Mouse (Mus musculus): ENCODE measurements around the gene Ogfod2. TPM values are rescaled to one million over a fixed set of nuclear protein-coding genes. Genes with fewer than 3 reads are reported as not detected.

The Ogfod2 gene
- total and polyA plus RNA-seq, 2 experiments from 2014 or later = 19.3 to 37.6 TPM

DNA sequence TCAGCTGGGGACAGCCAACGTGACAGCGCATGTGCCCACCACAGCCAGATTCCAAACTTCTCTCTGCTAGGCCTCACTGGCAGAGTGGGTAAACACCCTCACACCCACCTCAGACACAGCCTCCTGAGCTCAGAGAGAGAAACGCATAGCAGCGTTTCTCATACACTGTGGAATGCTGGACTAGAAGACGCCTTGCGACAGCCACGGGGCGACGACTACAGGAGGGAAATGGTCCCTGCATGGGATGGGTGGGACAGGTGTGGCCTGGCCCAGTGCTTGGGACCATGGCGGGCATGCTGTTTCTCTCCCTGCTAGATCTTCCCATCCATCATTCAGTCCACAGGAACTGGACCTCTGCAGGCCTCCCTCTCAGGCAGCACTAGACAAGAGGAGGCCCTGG, 29.6 kb upstream of the Ogfod2 start:
- WGBS = 79% methylated on average over 10 of the region's 10 CpGs
- H3K36me3 ChIP-seq (replicated peaks; ENCODE audit: control insufficient read depth, insufficient read depth, low read length) = no peaks in the 10 kb centered on the region
- peaks cover 8% of the 10 kb centered on the region for H3K4me1 ChIP-seq (ENCODE audit: control insufficient read depth, insufficient read depth)
- H3K27ac ChIP-seq (ENCODE audit: low read depth) = no peak overlapping the region
- H3K4me2 ChIP-seq (ENCODE audit: low read depth, low read length) = no peak overlapping the region
- H3K9me3 ChIP-seq (replicated peaks; ENCODE audit: control insufficient read depth, low read length) = no peaks in the 10 kb centered on the region
- DNase-seq (ENCODE audit: low spot score) (no peak), ATAC-seq (ENCODE audit: insufficient read depth, low read depth) (no peak)
- no peak overlapping the region for H3K4me3 ChIP-seq (ENCODE audit: low read depth, low read length)
- no peaks in the 10 kb centered on the region for H3K27me3 ChIP-seq (ENCODE audit: control insufficient read depth, insufficient read depth, low read length)
- H3K9ac ChIP-seq (replicated peaks; ENCODE audit: low read depth, low read length) = no peak overlapping the region
- TF ChIP-seq EP300 (IDR thresholded peaks at IDR 0.05; ENCODE audit: low read depth) (no peak), CTCF (IDR thresholded peaks at IDR 0.05; ENCODE audit: low read depth) (peak; percentile 23)

DNA sequence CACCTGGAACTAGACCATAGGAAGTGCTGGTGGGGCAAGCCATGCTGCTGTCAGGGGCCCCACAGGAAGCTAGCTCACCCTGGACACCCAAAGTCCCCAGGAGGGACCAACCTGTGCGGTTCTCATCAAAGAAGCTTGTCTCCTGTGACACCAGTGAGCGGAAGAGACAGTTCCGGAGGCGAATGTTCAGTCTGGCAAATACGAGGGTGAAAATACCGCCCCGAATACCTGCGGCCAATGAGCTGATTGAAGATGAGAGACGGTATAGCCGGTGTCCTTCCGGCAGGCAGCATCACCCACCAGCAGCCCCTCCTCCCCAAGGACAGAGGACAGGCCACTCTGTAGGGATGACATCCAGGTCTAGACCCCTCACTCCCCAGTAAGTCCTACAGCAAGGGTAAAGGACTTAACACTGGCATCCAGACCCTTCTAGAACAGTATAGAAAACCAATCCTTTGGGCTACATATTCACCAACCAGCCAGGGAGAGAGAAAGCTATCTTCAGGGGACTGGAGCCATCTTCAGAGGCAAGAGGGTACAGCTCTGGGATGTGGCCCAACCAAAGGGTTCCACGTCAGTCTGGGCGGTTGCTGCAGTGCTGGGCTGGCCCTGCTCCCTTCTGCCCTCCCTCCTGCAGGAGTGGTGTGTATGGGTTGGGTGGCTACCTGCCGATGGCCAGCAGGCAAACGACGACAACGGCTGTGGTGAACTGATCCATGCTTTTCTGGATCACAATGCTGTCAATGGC, 29.0 kb upstream of the Ogfod2 start:
- Histone ChIP-seq H3K4me1 (ENCODE audit: control insufficient read depth, insufficient read depth) (peaks cover 8% of the 10 kb centered on the region), H3K4me3 (ENCODE audit: low read depth, low read length) (no peak overlapping the region), H3K9me3 (replicated peaks; ENCODE audit: control insufficient read depth, low read length) (no peaks in the 10 kb centered on the region), H3K27ac (ENCODE audit: low read depth) (no peak overlapping the region), H3K9ac (replicated peaks; ENCODE audit: low read depth, low read length) (no peak overlapping the region), H3K27me3 (ENCODE audit: control insufficient read depth, insufficient read depth, low read length) (no peaks in the 10 kb centered on the region), H3K36me3 (replicated peaks; ENCODE audit: control insufficient read depth, insufficient read depth, low read length) (no peaks in the 10 kb centered on the region), H3K4me2 (ENCODE audit: low read depth, low read length) (no peak overlapping the region)
- TF ChIP-seq EP300 (IDR thresholded peaks at IDR 0.05; ENCODE audit: low read depth) (no peak), CTCF (IDR thresholded peaks at IDR 0.05; ENCODE audit: low read depth) (no peak)
- ATAC-seq (ENCODE audit: insufficient read depth, low read depth) (no peak), DNase-seq (ENCODE audit: low spot score) (no peak)
- WGBS = 89% methylated on average over 17 of the region's 17 CpGs

DNA sequence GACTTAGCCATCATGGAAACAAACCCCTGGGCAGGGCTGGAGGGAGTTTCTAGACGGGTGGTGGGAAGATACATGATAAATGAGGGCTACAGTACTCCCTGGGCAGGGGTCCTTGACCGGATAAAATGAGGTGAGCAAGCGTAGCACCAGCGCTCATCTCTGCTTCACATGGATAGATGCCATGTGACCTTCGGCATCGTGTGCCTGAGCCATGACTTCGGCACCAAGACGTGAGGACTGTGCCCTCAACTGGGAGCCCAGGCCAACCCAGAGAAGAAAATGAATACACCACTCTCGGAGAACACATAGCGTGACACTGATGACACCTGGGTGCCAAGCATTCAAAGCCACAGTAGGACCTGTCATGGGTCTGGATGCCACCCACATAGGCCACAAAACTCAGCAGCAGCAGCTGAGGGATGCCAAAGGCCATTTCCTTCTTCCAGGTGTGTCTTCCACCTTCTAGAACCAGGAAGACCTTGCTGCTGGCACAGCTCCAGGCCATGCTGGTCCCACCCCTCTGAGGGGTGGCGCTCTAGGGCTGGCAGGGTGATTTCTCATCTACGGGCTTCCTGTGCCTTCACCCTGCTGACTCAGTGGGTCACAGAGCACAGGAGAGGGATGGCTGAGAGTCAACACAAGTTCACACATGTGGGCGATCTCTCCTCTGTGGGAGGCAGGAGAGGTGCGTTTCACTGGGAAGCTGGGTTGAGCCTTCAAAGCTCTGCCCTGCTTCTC, 28.1 kb upstream of the Ogfod2 start:
- H3K36me3 ChIP-seq (replicated peaks; ENCODE audit: control insufficient read depth, insufficient read depth, low read length) = no peaks in the 10 kb centered on the region
- no peaks in the 10 kb centered on the region for H3K27me3 ChIP-seq (ENCODE audit: control insufficient read depth, insufficient read depth, low read length)
- peaks cover 4% of the 10 kb centered on the region for H3K4me1 ChIP-seq (ENCODE audit: control insufficient read depth, insufficient read depth)
- no peaks in the 10 kb centered on the region for H3K9me3 ChIP-seq (replicated peaks; ENCODE audit: control insufficient read depth, low read length)
- H3K27ac ChIP-seq (ENCODE audit: low read depth) = no peak overlapping the region
- no peak for TF ChIP-seq EP300 (IDR thresholded peaks at IDR 0.05; ENCODE audit: low read depth)
- no peak for TF ChIP-seq CTCF (IDR thresholded peaks at IDR 0.05; ENCODE audit: low read depth)
- DNase-seq (ENCODE audit: low spot score) = no peak
- no peak overlapping the region for H3K4me3 ChIP-seq (ENCODE audit: low read depth, low read length)
- H3K4me2 ChIP-seq (ENCODE audit: low read depth, low read length) = no peak overlapping the region
- WGBS = 81% methylated on average over 14 of the region's 14 CpGs
- no peak overlapping the region for H3K9ac ChIP-seq (replicated peaks; ENCODE audit: low read depth, low read length)
- ATAC-seq (ENCODE audit: insufficient read depth, low read depth) = no peak

DNA sequence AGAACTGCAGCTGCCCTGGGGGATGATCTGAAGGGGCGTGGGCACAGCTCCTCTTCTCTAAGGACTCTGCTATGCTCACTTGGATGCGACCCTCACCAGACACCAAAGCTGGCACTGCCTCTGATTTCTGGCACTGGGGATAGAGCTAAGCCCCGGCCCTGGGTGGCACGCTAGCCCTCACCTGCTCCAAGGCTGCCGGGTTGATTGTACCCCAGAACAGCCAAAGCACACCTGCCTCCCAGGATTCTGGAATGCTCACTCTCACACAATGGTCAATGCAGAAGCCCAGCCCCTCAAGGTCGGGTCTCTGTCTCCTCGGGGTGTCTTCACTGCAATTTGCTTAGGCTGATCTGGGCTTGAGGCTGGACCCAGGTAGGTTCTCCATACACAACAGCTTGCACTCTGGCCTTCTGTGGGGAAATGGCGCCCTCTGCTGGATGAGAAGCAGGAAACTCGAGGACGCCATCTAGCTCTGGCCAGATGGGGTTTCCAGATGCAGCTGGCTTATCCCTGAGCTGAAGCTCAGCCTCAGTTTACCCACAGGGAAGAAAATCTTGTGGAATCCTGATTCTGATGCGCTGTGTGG, 27.4 kb upstream of the Ogfod2 start:
- TF ChIP-seq CTCF (IDR thresholded peaks at IDR 0.05; ENCODE audit: low read depth) = peak; percentile 100
- no peak for TF ChIP-seq EP300 (IDR thresholded peaks at IDR 0.05; ENCODE audit: low read depth)
- H3K9me3 ChIP-seq (replicated peaks; ENCODE audit: control insufficient read depth, low read length) = no peaks in the 10 kb centered on the region
- DNase-seq (ENCODE audit: low spot score) (peak; percentile 78), ATAC-seq (ENCODE audit: insufficient read depth, low read depth) (peak; percentile 57)
- no peak overlapping the region for H3K4me2 ChIP-seq (ENCODE audit: low read depth, low read length)
- H3K9ac ChIP-seq (replicated peaks; ENCODE audit: low read depth, low read length) = no peak overlapping the region
- no peak overlapping the region for H3K4me3 ChIP-seq (ENCODE audit: low read depth, low read length)
- H3K4me1 ChIP-seq (ENCODE audit: control insufficient read depth, insufficient read depth) = no peaks in the 10 kb centered on the region
- no peaks in the 10 kb centered on the region for H3K27me3 ChIP-seq (ENCODE audit: control insufficient read depth, insufficient read depth, low read length)
- H3K36me3 ChIP-seq (replicated peaks; ENCODE audit: control insufficient read depth, insufficient read depth, low read length) = no peaks in the 10 kb centered on the region
- 39% methylated on average over 11 of the region's 11 CpGs for WGBS
- no peak overlapping the region for H3K27ac ChIP-seq (ENCODE audit: low read depth)

DNA sequence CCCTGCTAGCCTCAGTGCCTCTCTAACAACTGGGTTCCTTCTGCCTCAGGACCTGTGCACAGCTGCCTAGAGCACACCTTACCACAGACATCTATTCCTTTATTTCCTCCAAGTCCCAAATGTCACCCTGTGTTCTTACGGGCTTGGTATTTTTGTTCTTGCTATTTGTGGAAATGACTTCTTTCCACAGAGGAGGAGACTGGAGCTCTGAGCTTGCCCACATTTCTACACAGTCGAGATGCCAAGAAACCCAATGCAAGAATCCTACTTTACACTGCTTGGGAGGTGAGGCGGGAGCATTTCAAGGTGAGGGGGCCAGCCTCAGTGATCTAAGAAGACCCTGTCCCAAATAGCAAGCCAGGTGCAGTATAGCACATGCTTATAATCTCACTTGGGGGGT, 26.6 kb upstream of the Ogfod2 start:
- no peaks in the 10 kb centered on the region for H3K36me3 ChIP-seq (replicated peaks; ENCODE audit: control insufficient read depth, insufficient read depth, low read length)
- no peak for DNase-seq (ENCODE audit: low spot score)
- no peaks in the 10 kb centered on the region for H3K4me1 ChIP-seq (ENCODE audit: control insufficient read depth, insufficient read depth)
- no peaks in the 10 kb centered on the region for H3K9me3 ChIP-seq (replicated peaks; ENCODE audit: control insufficient read depth, low read length)
- H3K4me3 ChIP-seq (ENCODE audit: low read depth, low read length) = no peak overlapping the region
- TF ChIP-seq EP300 (IDR thresholded peaks at IDR 0.05; ENCODE audit: low read depth) = no peak
- no peak for TF ChIP-seq CTCF (IDR thresholded peaks at IDR 0.05; ENCODE audit: low read depth)
- H3K27ac ChIP-seq (ENCODE audit: low read depth) = no peak overlapping the region
- no peak overlapping the region for H3K9ac ChIP-seq (replicated peaks; ENCODE audit: low read depth, low read length)
- no peak overlapping the region for H3K4me2 ChIP-seq (ENCODE audit: low read depth, low read length)
- no peak for ATAC-seq (ENCODE audit: insufficient read depth, low read depth)
- 45% methylated on average over 3 of the region's 3 CpGs for WGBS
- H3K27me3 ChIP-seq (ENCODE audit: control insufficient read depth, insufficient read depth, low read length) = no peaks in the 10 kb centered on the region
